Mouse (Mus musculus) cortical plate, adult 2 months (tissue): ENCODE results near the gene Srp72.

Experiments
- CTCF ChIP-seq: fragments of 200-500 bp; IDR thresholded peaks from 2 replicates; pipeline ENCODE4 v1.5.1; 2011; ENCODE audit warnings: mild to moderate bottlenecking, control low read depth, low read length; ENCODE audit not compliant: insufficient read depth; ENCODE audit errors: extremely low read depth
- POLR2A ChIP-seq: fragments of 200-500 bp; IDR thresholded peaks from 2 replicates; pipeline ENCODE4 v1.6.1; 2011; ENCODE audit warnings: mild to moderate bottlenecking, low read length, control low read depth; ENCODE audit not compliant: insufficient read depth; ENCODE audit errors: extremely low read depth

GRCm38 (mm10) chr5:76959587-76959986, 14.9 kb upstream of the Srp72 start:
- TF ChIP-seq POLR2A: no peak
- TF ChIP-seq CTCF: no peak
